Mouse (Mus musculus) thymus, adult 18-20 months (tissue): ENCODE measurements around the gene Cd47.

Experiments
- DNase-seq, 2 experiments: peaks; one replicate each; pipeline ENCODE4 v3.0.0; 2022; ENCODE audit warnings: mixed read lengths in 2 of 2

Cd47 gene

GRCm38 (mm10) chr16:49920191-49920590, 119.9 kb downstream of the Cd47 start:
- DNase-seq: no peak

GRCm38 (mm10) chr16:49921677-49922076, 121.3 kb downstream of the Cd47 start:
- no peak for DNase-seq

- DNase-seq: no peak
Observed at GRCm38 (mm10) chr16:49922098-49922497, 121.8 kb downstream of the Cd47 start.

- no peak for DNase-seq
Observed at GRCm38 (mm10) chr16:49923720-49924119, 123.4 kb downstream of the Cd47 start.

- DNase-seq: no peak
Observed at GRCm38 (mm10) chr16:49924941-49925340, 124.6 kb downstream of the Cd47 start.

GRCm38 (mm10) chr16:49933274-49933673, 132.9 kb downstream of the Cd47 start:
- no peak for DNase-seq

GRCm38 (mm10) chr16:49936008-49936443, 135.7 kb downstream of the Cd47 start:
- DNase-seq: no peak

- DNase-seq: no peak
Observed at GRCm38 (mm10) chr16:49936793-49937192, 136.5 kb downstream of the Cd47 start.

- DNase-seq: no peak
Observed at GRCm38 (mm10) chr16:49937218-49938165, 137.2 kb downstream of the Cd47 start.

- DNase-seq: no peak
Observed at GRCm38 (mm10) chr16:49938483-49939301, 138.4 kb downstream of the Cd47 start.

- DNase-seq: no peak
Observed at GRCm38 (mm10) chr16:49939376-49939775, 139.0 kb downstream of the Cd47 start.

GRCm38 (mm10) chr16:49940473-49940872, 140.1 kb downstream of the Cd47 start:
- DNase-seq: no peak

GRCm38 (mm10) chr16:49941031-49941430, 140.7 kb downstream of the Cd47 start:
- no peak for DNase-seq

- DNase-seq: no peak
Observed at GRCm38 (mm10) chr16:49943726-49944125, 143.4 kb downstream of the Cd47 start.

- no peak for DNase-seq
Observed at GRCm38 (mm10) chr16:49945084-49945483, 144.8 kb downstream of the Cd47 start.

- DNase-seq: no peak
Observed at GRCm38 (mm10) chr16:49947049-49947448, 146.7 kb downstream of the Cd47 start.

GRCm38 (mm10) chr16:49947610-49948009, 147.3 kb downstream of the Cd47 start:
- no peak for DNase-seq

- no peak for DNase-seq
Observed at GRCm38 (mm10) chr16:49948287-49948686, 148.0 kb downstream of the Cd47 start.

- DNase-seq: no peak
Observed at GRCm38 (mm10) chr16:49949261-49949660, 148.9 kb downstream of the Cd47 start.

GRCm38 (mm10) chr16:49950340-49950739, 150.0 kb downstream of the Cd47 start:
- no peak for DNase-seq

GRCm38 (mm10) chr16:49951288-49951691, 151.0 kb downstream of the Cd47 start:
- no peak for DNase-seq

- no peak for DNase-seq
Observed at GRCm38 (mm10) chr16:49951925-49952523, 151.7 kb downstream of the Cd47 start.

GRCm38 (mm10) chr16:49953817-49954216, 153.5 kb downstream of the Cd47 start:
- no peak for DNase-seq
